Mouse (Mus musculus) frontal cortex, postnatal 36 days (tissue): Measurements from ENCODE around the gene Gm21913.
"Not testable (repeated sequence)": the region's sequence is repeated elsewhere in the genome, so short reads cannot be mapped to it uniquely, and the experiment has no call there.

ENCODE experiments used
- DNase-seq, 2 experiments: peaks; one replicate each; pipeline ENCODE4 v3.0.0; 2022; ENCODE audit warnings: low spot score in 2 of 2

The Gm21913 gene

DNA sequence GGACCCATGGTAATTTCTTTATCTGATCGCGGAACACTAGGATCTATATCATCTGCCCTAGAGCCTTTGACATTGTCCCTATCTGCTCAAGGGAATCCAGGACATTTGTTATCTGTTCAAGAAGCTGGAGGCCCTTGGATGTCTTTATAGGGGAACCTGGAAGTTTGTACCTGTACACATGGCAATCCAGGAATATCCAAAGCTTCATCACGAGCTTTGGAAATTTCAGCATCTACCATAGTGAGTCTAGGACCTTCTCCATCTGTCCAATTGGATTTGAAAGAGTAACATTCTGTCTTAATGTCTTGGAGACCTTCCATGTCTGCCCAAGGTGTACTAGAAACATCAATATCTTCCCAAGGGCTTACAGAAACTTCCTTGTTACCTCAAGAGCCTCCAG, at the start of gene Gm21913:
TSS of gene Gm21913 (plus strand) at position 301 of the 400 bp plus-strand sequence.
- DNase-seq = not testable (repeated sequence)
